Mouse (Mus musculus) erythroblast, adult 5-6 weeks (primary cell): Measurements from ENCODE around the gene Ccdc125. TPM values are rescaled to one million over a fixed set of nuclear protein-coding genes. Genes with fewer than 3 reads are reported as not detected.
A peak's percentile ranks its signal among the peaks of the same experiment; 100 is the strongest.
"Not testable (repeated sequence)": the region's sequence is repeated elsewhere in the genome, so short reads cannot be mapped to it uniquely, and the experiment has no call there.

Experiments used
- ATAC-seq: replicated peaks from 2 replicates; pipeline ENCODE4 v1.8.0; 2016; ENCODE audit warnings: moderate number of reproducible peaks, mild to moderate bottlenecking, moderate TSS enrichment, inconsistent platforms; ENCODE audit not compliant: poor library complexity, low FRiP score, severe bottlenecking
- total RNA-seq, 2 experiments: library from RNA; stranded (forward) in 1 of 2; stranded (reverse) in 1 of 2; fragments of 150-400 nt in 1 of 2; fragments of 200-764, 138-1000 nt in 1 of 2; gene quantifications; 2 replicates each; pipeline versions ENCODE4 v1.2.3 to v1.2.4; 2015 to 2017; ENCODE audit warnings: low replicate concordance in 2 of 2

Gene Ccdc125
- total RNA-seq, 2 experiments from 2014 or later = 8.8 to 18.6 TPM

- no peak for ATAC-seq
These were observed 36.7 kb downstream of the Ccdc125 start for GRCm38 (mm10) chr13:100706206-100706605.

- ATAC-seq = no peak
These were observed 46.0 kb downstream of the Ccdc125 start for GRCm38 (mm10) chr13:100715467-100715866.

GRCm38 (mm10) chr13:100721656-100722055 lies 52.1 kb downstream of the Ccdc125 start:
- no peak for ATAC-seq

GRCm38 (mm10) chr13:100724051-100724754 lies 54.7 kb downstream of the Ccdc125 start:
- ATAC-seq = no peak

- ATAC-seq = no peak
These were observed 55.7 kb downstream of the Ccdc125 start for GRCm38 (mm10) chr13:100725194-100725593.

GRCm38 (mm10) chr13:100728086-100728485 lies 58.6 kb downstream of the Ccdc125 start:
- ATAC-seq = no peak

GRCm38 (mm10) chr13:100728530-100728929 lies 59.0 kb downstream of the Ccdc125 start:
- not testable (repeated sequence) for ATAC-seq

- ATAC-seq = peak; percentile 76
These were observed 60.8 kb downstream of the Ccdc125 start for GRCm38 (mm10) chr13:100730153-100730860.

- ATAC-seq = peak; percentile 99
These were observed 61.3 kb downstream of the Ccdc125 start, which contains the start of gene Cdk7 for GRCm38 (mm10) chr13:100730861-100731176. Gene Cdk7 (minus strand): TSS chr13:100730939.

GRCm38 (mm10) chr13:100731462-100732046 lies 62.0 kb downstream of the Ccdc125 start:
- not testable (repeated sequence) for ATAC-seq

- no peak for ATAC-seq
These were observed 63.2 kb downstream of the Ccdc125 start for GRCm38 (mm10) chr13:100732756-100733155.

- no peak for ATAC-seq
These were observed 73.3 kb downstream of the Ccdc125 start for GRCm38 (mm10) chr13:100742831-100743230.

- ATAC-seq = peak; percentile 56
These were observed 74.0 kb downstream of the Ccdc125 start for GRCm38 (mm10) chr13:100743346-100744035.

GRCm38 (mm10) chr13:100744036-100744744 lies 74.7 kb downstream of the Ccdc125 start, which contains the start of gene Mrps36:
Gene Mrps36 (minus strand): TSS chr13:100744659.
- ATAC-seq = peak; percentile 91

- no peak for ATAC-seq
These were observed 76.6 kb downstream of the Ccdc125 start for GRCm38 (mm10) chr13:100746090-100746489.

Other genes with a start within 250 kb of the Ccdc125 start
- gene Naip1, start 216.8 kb upstream of the Ccdc125 start, total RNA-seq (2015; ENCODE audit: low replicate concordance) = not detected in 2 replicates
- gene Naip1, start 216.8 kb upstream of the Ccdc125 start, total RNA-seq (2017; ENCODE audit: low replicate concordance) = 0.14 and 0.51 TPM in 2 replicates
- 10.0 and 12.9 TPM in 2 replicates for gene Gtf2h2, start 177.1 kb upstream of the Ccdc125 start, total RNA-seq (2015; ENCODE audit: low replicate concordance)
- gene Gtf2h2, start 177.1 kb upstream of the Ccdc125 start, total RNA-seq (2017; ENCODE audit: low replicate concordance) = 28.4 and 47.4 TPM in 2 replicates
- not detected in 2 replicates for gene Ocln, start 117.0 kb upstream of the Ccdc125 start, total RNA-seq (2015; ENCODE audit: low replicate concordance)
- 1.4 TPM in 1 of 2 replicates, not detected in the other for gene Ocln, start 117.0 kb upstream of the Ccdc125 start, total RNA-seq (2017; ENCODE audit: low replicate concordance)
- gene Marveld2, start 52.7 kb upstream of the Ccdc125 start, total RNA-seq (2015; ENCODE audit: low replicate concordance) = 0.63 TPM in 1 of 2 replicates, not detected in the other
- 0.26 TPM in 1 of 2 replicates, not detected in the other for gene Marveld2, start 52.7 kb upstream of the Ccdc125 start, total RNA-seq (2017; ENCODE audit: low replicate concordance)
- gene Ak6, start 18.7 kb upstream of the Ccdc125 start, total RNA-seq (2015; ENCODE audit: low replicate concordance) = 84.9 and 114 TPM in 2 replicates
- gene Ak6, start 18.7 kb upstream of the Ccdc125 start, total RNA-seq (2017; ENCODE audit: low replicate concordance) = 38.1 and 53.0 TPM in 2 replicates
- gene Rad17, start 18.7 kb upstream of the Ccdc125 start, total RNA-seq (2015; ENCODE audit: low replicate concordance) = 10.7 and 19.2 TPM in 2 replicates
- 14.7 and 20.5 TPM in 2 replicates for gene Rad17, start 18.7 kb upstream of the Ccdc125 start, total RNA-seq (2017; ENCODE audit: low replicate concordance)
- 3.3 and 15.0 TPM in 2 replicates for gene Taf9, start 18.1 kb upstream of the Ccdc125 start, total RNA-seq (2015; ENCODE audit: low replicate concordance)
- 2.2 and 16.3 TPM in 2 replicates for gene Taf9, start 18.1 kb upstream of the Ccdc125 start, total RNA-seq (2017; ENCODE audit: low replicate concordance)
- gene Cdk7, start 61.2 kb downstream of the Ccdc125 start, total RNA-seq (2015; ENCODE audit: low replicate concordance) = 5.0 and 16.1 TPM in 2 replicates
- 12.5 and 13.5 TPM in 2 replicates for gene Cdk7, start 61.2 kb downstream of the Ccdc125 start, total RNA-seq (2017; ENCODE audit: low replicate concordance)
- gene Mrps36, start 74.9 kb downstream of the Ccdc125 start, total RNA-seq (2015; ENCODE audit: low replicate concordance) = 13.0 and 19.8 TPM in 2 replicates
- 13.2 and 22.6 TPM in 2 replicates for gene Mrps36, start 74.9 kb downstream of the Ccdc125 start, total RNA-seq (2017; ENCODE audit: low replicate concordance)
- 29.9 and 45.5 TPM in 2 replicates for gene Cenph, start 106.2 kb downstream of the Ccdc125 start, total RNA-seq (2015; ENCODE audit: low replicate concordance)
- gene Cenph, start 106.2 kb downstream of the Ccdc125 start, total RNA-seq (2017; ENCODE audit: low replicate concordance) = 19.2 and 24.7 TPM in 2 replicates
- 64.0 and 69.2 TPM in 2 replicates for gene Ccnb1, start 116.9 kb downstream of the Ccdc125 start, total RNA-seq (2015; ENCODE audit: low replicate concordance)
- gene Ccnb1, start 116.9 kb downstream of the Ccdc125 start, total RNA-seq (2017; ENCODE audit: low replicate concordance) = 97.6 and 133 TPM in 2 replicates
- gene Slc30a5, start 163.7 kb downstream of the Ccdc125 start, total RNA-seq (2015; ENCODE audit: low replicate concordance) = 22.8 and 38.6 TPM in 2 replicates
- gene Slc30a5, start 163.7 kb downstream of the Ccdc125 start, total RNA-seq (2017; ENCODE audit: low replicate concordance) = 16.2 and 17.9 TPM in 2 replicates